Mouse (Mus musculus): ENCODE measurements around the gene Synm. TPM values are rescaled to one million over a fixed set of nuclear protein-coding genes. Genes with fewer than 3 reads are reported as not detected.

Gene Synm
- total and polyA plus RNA-seq, 2 experiments from 2014 or later, result 4.7 to 6.0 TPM

DNA sequence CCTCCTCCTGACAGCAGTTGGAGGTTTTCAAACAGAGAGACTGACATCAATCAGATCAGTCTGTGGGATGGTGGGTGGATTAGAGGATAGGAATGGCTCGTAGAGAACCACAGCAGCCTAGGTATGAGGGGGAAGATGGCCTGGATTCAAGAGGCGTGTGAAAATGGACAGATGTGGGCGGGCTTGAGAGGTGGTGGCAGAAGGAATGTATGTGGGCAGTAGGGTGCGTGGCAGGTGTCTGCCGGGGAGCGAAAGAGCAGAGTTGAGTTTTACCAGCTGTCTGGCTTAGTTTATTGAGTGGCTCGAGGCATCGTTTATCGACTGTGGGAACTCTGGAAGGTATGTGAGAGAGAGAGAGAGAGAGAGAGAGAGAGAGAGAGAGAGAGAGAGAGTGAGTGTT is 78.5 kb downstream of the Synm start:
- H3K9ac ChIP-seq (replicated peaks; ENCODE audit: low read length, poor library complexity, severe bottlenecking), result no peak overlapping the region

More for the DNA sequence above, 78.5 kb downstream of the Synm start:
- DNase-seq (ENCODE audit: low spot score), result no peak
- no peak overlapping the region for H3K4me2 ChIP-seq (ENCODE audit: low read depth, low read length, poor library complexity, severe bottlenecking)
- H3K4me3 ChIP-seq (ENCODE audit: low read depth, low read length), result no peak overlapping the region
- no peaks in the 10 kb centered on the region for H3K27me3 ChIP-seq (ENCODE audit: insufficient read depth, low read length)
- no peak for TF ChIP-seq CTCF (IDR thresholded peaks at IDR 0.05)
- no peaks in the 10 kb centered on the region for H3K36me3 ChIP-seq (ENCODE audit: insufficient read depth, low read length)
- H3K27ac ChIP-seq (ENCODE audit: low read depth, low read length), result no peak overlapping the region
- no peaks in the 10 kb centered on the region for H3K9me3 ChIP-seq (ENCODE audit: low read length)
- WGBS, result 91% methylated on average over 9 of the region's 9 CpGs
- H3K4me1 ChIP-seq (ENCODE audit: insufficient read depth, low read length), result no peaks in the 10 kb centered on the region
- ATAC-seq (ENCODE audit: low FRiP score), result no peak

Small RNA genes within 50 kb of the gene (microRNA-seq; reads per million reads assigned to microRNA genes)
- not detected for gene Gm23844 (ENCODE audit: borderline number of aligned reads)

Other genes with a start within 250 kb of the Synm start
- gene Lrrc28, start 114.5 kb downstream of the Synm start, total RNA-seq (2014; rRNA removed), result 61.4 and 69.0 TPM in 2 replicates
- gene Lrrc28, start 114.5 kb downstream of the Synm start, polyA plus RNA-seq (2015; fragmentation: Nextera tagmentation; extraction: Ambion mirVana), result 22.4 and 25.8 TPM in 2 replicates
- 5.9 and 6.7 TPM in 2 replicates for gene Ttc23, start 112.3 kb downstream of the Synm start, total RNA-seq (2014; rRNA removed)
- gene Ttc23, start 112.3 kb downstream of the Synm start, polyA plus RNA-seq (2015; fragmentation: Nextera tagmentation; extraction: Ambion mirVana), result 4.6 and 5.6 TPM in 2 replicates
- gene Igf1r, start 193.1 kb upstream of the Synm start, total RNA-seq (2014; rRNA removed), result 39.2 and 40.3 TPM in 2 replicates
- 10.3 and 12.1 TPM in 2 replicates for gene Igf1r, start 193.1 kb upstream of the Synm start, polyA plus RNA-seq (2015; fragmentation: Nextera tagmentation; extraction: Ambion mirVana)

Measured in midbrain, postnatal 0 days (tissue).